Mouse (Mus musculus) skeletal muscle tissue, adult 2 months (tissue): ENCODE measurements around the gene Pten.
A peak's percentile ranks its signal among the peaks of the same experiment; 100 is the strongest.
"Not testable (repeated sequence)": the region's sequence is repeated elsewhere in the genome, so short reads cannot be mapped to it uniquely, and the experiment has no call there.

ENCODE experiments used
- DNase-seq: peaks from one replicate; pipeline ENCODE4 v3.0.0-alpha.2; 2012; ENCODE audit warnings: low read depth, low spot score

Pten gene

GRCm38 (mm10) chr19:32754188-32755000 is 2.9 kb upstream of the Pten start:
- DNase-seq: no peak

GRCm38 (mm10) chr19:32755104-32755791 is 2.0 kb upstream of the Pten start:
- DNase-seq: no peak

GRCm38 (mm10) chr19:32755792-32756635 is 1.3 kb upstream of the Pten start:
- peak; percentile 98 for DNase-seq

GRCm38 (mm10) chr19:32756636-32756899 is 729 bp upstream of the Pten start:
- no peak for DNase-seq

- DNase-seq: peak; percentile 28
These were observed 815 bp downstream of the Pten start for GRCm38 (mm10) chr19:32757831-32758792.

GRCm38 (mm10) chr19:32758793-32759161 is 1.5 kb downstream of the Pten start:
- no peak for DNase-seq

GRCm38 (mm10) chr19:32759357-32760024 is 2.2 kb downstream of the Pten start:
- DNase-seq: no peak

GRCm38 (mm10) chr19:32760499-32760898 is 3.2 kb downstream of the Pten start:
- DNase-seq: peak; percentile 30

GRCm38 (mm10) chr19:32761162-32761561 is 3.9 kb downstream of the Pten start:
- no peak for DNase-seq

- no peak for DNase-seq
These were observed 5.2 kb downstream of the Pten start for GRCm38 (mm10) chr19:32762493-32762892.

GRCm38 (mm10) chr19:32778411-32778810 is 21.1 kb downstream of the Pten start:
- no peak for DNase-seq

GRCm38 (mm10) chr19:32779131-32779530 is 21.8 kb downstream of the Pten start:
- no peak for DNase-seq

- DNase-seq: no peak
These were observed 24.2 kb downstream of the Pten start for GRCm38 (mm10) chr19:32781305-32782071.

GRCm38 (mm10) chr19:32787388-32787787 is 30.1 kb downstream of the Pten start:
- not testable (repeated sequence) for DNase-seq

GRCm38 (mm10) chr19:32788016-32788415 is 30.7 kb downstream of the Pten start:
- not testable (repeated sequence) for DNase-seq

GRCm38 (mm10) chr19:32789535-32789934 is 32.2 kb downstream of the Pten start:
- DNase-seq: no peak

- peak; percentile 87 for DNase-seq
These were observed 35.3 kb downstream of the Pten start for GRCm38 (mm10) chr19:32792610-32793009.

- DNase-seq: no peak
These were observed 36.6 kb downstream of the Pten start for GRCm38 (mm10) chr19:32793901-32794300.

- no peak for DNase-seq
These were observed 43.3 kb downstream of the Pten start for GRCm38 (mm10) chr19:32800557-32800956.

GRCm38 (mm10) chr19:32804703-32805102 is 47.4 kb downstream of the Pten start:
- DNase-seq: no peak
